Mouse (Mus musculus): Measurements from ENCODE around the gene Tmem167.
A peak's percentile ranks its signal among the peaks of the same experiment; 100 is the strongest.
"Not testable (repeated sequence)": the region's sequence is repeated elsewhere in the genome, so short reads cannot be mapped to it uniquely, and the experiment has no call there.

Gene Tmem167

DNA sequence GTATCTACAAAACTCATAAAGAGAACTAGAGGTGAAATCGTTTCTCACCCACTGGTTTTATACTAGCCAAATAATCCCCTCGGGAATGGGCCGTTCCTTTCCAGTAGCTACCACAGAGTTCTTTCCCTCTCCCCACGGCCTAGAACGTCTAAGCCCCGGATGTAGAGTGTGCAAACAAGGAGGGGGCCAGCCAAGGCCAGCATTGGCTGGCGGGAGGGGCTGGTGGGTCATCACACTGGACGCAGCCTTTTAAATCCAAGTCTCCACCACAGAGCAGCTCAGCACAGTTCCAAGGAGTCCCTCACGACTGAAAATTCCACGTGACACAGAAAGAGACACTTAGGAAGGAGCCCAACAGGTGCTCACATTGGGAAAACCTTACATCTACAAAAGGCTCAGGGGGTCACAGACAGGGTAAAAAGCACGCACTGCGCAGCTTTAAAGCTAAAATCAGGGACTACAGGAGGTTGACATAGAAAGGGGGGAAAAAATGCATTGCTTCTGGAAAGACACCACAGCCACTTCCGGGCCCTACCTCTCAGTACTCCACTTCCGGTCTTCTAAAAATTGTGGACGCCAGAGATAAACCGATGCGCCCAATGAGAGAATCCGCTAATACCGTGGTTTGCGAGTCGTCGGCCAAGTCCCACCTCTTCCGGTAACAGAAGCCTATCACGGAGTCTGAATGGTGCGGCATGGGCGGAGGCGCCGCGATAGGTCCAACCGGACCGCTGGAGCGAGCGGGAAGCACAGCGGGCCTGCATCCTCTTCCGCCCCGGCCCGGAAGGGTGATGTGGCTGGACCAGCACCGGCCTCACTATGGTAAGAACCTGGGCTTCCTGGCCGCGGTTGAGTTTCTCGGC, at the start of gene Tmem167, which contains the start of gene Xrcc4:
Tmem167 (plus strand) TSS at position 162 of the 863 bp plus-strand sequence.
Xrcc4 (minus strand) TSS at position 647 of the 863 bp plus-strand sequence.
- DNase-seq (ENCODE audit: low spot score in 2 of 2), result peak; percentile 87 to 96

DNA sequence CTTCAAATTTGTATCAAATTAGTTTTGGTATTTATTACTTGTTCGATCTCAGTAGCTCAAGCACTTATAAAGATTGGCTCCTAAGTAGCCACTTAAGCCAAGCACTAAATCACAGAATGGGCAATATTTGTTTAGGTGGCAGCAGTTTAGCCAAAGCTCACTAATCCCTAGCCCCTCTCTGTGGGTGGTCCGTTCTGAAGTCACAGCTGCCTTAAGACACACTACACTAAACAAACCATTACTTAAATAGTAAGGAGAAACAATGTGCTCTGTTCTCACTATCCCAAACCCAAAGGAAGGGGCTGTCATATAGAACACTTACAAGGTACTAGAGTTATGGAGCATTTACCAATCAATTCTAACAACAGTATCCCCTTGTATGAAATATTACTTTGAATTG, 49.3 kb upstream of the Tmem167 start:
- no peak for DNase-seq (ENCODE audit: low spot score in 2 of 2)

DNA sequence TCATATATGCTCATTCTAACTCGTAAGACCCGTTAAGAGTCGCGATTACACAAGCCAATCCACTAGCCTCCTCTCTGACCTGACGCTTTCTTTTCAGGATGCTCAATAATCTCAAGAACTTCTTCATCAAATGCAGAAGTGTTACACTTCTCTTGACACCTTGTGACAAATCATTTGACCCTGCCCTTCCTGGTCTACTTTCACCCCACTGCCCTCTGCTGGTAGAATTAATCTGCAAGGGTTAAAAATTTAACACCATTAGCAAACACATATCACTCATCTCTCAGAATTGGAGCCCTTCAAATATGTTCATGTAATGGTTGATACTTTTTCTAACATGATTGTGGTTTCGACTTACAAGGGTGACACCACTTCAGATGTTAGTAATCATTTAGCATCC, 37.2 kb upstream of the Tmem167 start:
- no peak for DNase-seq (ENCODE audit: low spot score in 2 of 2)

DNA sequence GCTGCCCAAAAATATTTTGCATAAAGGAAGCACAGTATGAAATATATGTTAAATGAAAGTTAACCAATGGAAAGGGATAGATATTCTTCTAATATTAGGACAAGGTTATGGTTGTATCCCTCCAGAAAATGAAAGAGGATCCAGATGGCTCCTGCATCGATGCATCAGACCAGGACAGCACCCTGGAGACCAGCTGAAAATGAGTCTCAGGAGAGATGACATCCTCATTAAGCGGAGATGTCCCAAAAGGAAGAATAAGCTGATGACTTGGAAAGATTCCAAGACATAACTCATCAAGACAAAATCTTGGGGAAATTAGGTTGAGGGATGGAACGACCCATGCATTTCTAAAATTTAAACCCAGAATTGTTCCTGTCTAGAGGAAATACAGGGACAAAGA, 36.5 kb upstream of the Tmem167 start:
- DNase-seq (ENCODE audit: low spot score in 2 of 2), result no peak

DNA sequence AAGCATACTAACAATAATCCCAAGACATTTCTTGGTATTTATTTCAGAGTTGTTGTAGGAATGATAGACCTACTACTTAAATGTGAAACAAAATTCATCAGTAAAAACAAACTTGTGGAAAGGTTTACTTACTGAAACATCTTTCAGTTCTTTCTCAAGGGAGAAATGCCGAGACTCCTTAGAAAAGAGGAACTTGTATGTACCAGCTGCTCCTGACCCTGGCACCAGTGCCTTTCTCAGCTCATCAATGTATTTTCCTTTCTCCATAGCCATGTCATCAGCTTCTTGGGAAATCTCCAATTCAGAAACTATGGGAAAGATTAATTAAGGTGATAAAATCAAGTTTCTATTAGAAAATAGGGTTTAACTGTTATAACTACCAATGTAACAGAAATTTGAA, 27.0 kb upstream of the Tmem167 start:
- no peak for DNase-seq (ENCODE audit: low spot score in 2 of 2)

DNA sequence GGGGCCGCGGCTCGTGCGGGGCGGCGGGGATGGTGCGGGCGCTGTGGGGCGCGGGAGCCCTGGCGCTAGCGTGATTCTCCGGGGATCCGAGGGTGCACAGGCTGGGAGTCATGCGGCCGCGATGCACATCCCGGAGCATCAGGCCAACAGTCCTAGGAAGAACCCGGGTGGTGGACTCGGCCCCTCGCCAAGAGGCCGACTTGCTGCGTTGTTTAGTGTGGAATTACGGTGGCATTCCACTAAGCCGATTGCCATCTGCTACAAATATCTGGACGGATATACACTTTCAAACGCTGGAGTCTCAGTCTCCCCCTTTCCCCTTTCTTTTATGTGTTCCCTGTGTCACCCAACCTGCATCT, 881 bp downstream of the Tmem167 start:
- DNase-seq (ENCODE audit: low spot score in 2 of 2), result no peak

DNA sequence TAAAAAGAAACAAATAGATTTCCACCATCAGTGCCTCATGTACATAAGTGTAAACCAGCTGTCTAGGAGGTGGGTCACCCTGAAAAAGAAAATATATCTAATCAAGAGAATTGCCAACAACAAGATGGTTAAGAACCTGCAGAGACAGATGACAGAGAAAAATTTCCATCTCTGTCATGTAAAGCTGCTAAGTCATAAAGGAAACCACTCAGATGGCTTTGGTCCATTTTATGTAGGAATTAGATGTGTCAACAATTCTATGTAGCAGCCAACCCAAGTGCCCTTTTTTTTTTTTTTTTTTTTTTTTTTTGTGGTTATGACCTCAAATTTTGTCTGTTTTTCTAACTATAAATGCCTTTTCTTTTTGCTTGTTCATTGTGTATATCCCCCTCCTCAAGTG, 12.6 kb downstream of the Tmem167 start:
- DNase-seq (ENCODE audit: low spot score in 2 of 2), result no peak

DNA sequence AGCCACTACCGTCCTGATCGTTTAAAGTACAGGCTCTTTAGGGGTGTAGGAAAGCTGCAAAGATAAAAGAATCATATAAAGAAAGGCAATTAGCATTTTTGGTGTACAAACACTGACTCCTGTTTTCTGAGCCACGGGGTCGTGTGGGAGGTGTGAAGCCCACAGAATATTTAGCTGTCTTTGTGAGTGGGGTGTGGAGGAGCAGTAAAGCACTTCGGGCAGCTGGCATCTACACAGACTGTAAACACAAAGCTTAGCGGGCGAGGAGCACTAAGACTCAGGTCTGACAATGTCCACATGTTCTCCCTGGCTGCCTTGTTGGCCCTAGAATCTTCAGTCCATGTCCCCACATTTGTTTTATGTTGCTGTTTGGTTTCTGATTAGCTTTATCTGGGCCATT, 17.2 kb downstream of the Tmem167 start:
- no peak for DNase-seq (ENCODE audit: low spot score in 2 of 2)

DNA sequence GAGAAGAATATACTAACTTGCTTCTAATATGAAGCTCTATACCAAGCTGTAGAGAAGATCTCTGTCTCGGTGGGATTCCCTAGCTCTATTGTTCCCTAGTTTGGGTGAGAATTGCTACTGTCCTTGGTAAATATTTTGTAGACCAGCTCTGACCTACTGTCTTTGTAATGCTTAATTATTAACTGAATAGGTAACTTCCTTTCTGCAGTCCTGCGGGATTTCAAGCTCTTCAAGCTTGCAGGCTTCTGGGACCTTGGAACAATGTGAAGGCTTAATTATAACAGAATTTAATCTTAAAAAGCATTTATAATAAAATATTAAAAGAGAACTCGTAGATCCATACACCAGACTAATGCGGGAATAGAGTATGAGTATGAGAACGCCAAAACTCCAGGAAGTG, 19.8 kb downstream of the Tmem167 start:
- DNase-seq (ENCODE audit: low spot score in 2 of 2), result not testable (repeated sequence)

DNA sequence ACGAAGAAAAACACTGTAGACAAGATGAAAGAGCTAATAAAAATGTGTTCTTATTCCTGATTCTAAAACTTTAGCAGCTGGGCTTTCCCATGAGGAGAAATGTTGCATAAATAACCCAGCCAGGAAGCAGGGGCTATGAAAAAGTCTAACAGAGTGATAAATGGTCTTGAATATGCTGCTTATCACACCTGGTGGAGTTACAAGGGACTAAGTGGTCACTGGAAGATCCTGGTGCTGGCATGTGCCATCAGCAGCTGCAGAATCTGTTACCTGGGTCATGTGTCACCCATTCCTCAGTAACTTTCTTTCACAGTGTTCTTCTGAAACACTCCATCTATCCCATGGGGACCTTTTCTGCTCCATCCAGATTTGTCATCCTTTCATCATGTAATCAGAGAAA, 22.8 kb downstream of the Tmem167 start:
- no peak for DNase-seq (ENCODE audit: low spot score in 2 of 2)

DNA sequence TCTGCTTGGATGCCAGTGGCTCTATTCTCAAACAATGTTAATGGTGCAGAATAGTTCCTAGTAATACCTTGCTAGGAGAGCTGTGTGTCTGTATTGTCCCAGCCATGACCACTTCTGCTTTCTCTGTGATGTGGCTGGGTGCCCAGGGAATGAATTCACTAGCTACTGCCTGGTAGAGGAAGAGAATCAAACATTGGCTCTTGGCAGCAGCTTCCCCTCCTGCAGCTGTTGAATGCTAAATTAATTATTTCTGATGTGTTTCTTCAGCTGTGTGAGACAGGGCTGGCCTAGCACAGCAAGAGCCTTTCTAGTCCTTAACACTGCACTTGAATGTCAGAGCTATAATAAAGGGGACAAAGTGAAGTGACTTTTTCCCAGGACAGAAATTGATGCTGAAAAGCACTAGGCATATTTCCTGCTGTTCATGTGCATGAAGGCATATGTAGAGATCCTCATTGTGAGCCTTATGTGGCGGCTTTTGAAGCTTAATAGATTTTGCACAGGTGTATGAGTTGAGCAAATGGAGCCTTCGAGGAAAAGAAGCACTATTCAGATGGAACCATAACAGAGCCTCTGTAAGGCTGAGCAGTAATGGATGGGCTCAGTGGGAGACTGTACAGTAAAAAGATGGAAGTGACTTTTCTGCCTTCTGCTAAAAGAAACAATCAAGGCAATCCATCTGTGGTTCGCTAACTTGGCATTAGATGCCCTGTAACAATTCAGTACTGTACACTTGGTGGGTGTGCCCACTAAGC, 47.4 kb downstream of the Tmem167 start:
- DNase-seq (ENCODE audit: low spot score in 2 of 2), result no peak

DNA sequence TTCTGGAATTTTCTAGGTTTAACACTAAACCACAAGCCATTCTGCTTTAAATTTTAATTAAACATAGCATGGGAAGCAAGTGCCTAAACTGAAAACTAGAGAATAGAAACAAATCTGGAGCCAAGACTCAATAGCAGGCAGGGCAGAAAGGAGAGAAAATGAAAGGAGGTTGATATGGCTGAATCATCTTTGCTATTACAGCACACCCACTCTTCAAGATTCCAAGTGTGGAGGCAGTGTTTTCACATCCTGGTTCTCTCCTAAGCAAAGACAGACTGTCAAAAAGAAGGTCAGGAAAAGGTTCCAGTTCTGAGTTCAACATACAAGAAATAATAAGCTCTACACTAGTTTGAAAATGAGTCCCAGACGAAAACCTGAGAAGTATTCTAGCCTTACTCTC, 52.8 kb downstream of the Tmem167 start:
- DNase-seq (ENCODE audit: low spot score in 2 of 2), result no peak

DNA sequence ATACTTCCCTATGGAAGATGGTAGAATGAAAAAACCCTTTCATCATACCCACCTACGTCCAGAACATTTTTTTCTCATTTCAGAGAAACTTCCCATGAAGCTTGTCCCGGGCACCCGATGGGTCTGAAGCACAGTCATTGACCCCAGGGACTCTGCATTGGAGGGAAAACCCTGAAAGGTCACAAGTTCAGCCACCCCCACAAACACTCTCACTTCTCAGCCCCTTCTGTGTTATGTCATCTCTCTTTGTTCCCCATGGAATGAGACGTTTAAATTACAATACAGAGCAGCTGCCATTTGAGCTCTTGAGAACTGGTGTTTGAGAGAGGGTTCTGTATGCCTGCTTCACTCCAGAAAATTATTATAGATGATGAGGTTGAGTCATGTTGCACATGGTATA, 54.3 kb downstream of the Tmem167 start:
- DNase-seq (ENCODE audit: low spot score in 2 of 2), result no peak

DNA sequence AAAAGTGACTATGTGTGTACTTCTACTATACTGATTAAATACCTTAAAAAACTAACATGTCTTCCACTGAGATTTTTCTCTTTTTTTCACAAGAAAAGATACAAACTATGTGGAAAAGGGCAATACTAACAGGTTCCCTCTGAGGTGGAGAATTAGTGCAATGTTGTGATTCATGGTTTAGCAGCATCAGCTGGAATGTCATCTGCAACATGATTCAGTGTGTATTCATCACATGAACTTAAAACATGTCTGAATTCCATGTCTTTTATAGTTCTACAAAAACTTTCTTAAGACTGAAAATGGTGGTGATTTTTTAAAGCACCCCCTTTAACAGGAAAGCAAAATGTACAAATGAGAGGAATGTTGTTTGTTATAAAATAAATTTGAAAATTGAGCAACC, 63.0 kb downstream of the Tmem167 start:
- DNase-seq (ENCODE audit: low spot score in 2 of 2), result no peak

DNA sequence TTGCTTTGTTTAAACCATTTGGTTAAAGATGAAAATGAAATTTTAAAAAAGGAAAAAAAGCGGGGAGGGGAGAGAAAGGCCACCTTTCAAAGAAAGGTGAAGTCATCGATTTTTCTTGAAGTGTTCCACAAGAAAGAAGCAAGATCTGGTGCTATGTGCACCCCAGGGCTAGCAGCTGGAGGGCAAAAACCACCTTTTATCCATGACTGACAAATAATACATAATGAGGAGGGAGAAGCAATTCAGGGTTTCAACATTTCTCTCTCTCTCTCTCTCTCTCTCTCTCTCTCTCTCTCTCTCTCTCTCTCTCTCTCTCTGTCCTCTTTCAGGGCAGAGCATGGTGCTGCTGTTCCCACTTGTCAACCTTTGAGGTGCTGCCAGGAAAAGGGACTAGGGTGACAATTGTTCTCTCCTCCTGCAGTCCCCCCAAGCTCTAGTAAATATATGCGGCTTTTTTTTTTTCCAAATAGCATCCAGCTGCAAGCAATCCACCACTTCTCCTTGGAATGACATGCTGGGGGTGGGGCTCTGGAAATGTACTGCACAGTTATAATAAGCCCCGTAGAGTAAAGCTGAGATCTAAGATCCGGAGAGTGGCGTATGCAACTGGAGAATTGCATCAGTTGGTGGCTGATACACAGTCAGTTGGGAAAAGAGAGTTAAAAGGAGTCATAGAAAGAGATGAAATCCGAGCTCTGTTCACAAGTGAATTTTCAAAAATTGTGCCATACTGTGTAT, 63.8 kb downstream of the Tmem167 start:
- DNase-seq (ENCODE audit: low spot score in 2 of 2), result no peak

DNA sequence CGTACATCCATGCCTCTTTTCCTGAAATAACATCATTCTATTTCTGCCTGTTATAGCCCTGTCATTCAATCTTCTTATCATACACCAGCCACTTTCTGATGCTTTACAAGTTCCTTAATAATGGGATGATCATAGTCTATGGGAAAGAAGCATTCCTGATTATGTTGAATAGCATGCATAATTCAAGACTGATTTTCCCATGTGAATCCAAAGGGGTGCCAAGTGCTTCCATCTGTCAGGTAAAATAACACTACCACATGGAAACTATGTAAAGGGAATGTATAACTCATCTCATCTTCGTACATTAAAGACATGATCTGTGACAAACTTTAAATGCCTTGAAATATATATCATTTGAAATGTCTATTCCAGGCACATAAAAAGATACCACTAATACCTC, 75.2 kb downstream of the Tmem167 start:
- DNase-seq (ENCODE audit: low spot score in 2 of 2), result no peak

DNA sequence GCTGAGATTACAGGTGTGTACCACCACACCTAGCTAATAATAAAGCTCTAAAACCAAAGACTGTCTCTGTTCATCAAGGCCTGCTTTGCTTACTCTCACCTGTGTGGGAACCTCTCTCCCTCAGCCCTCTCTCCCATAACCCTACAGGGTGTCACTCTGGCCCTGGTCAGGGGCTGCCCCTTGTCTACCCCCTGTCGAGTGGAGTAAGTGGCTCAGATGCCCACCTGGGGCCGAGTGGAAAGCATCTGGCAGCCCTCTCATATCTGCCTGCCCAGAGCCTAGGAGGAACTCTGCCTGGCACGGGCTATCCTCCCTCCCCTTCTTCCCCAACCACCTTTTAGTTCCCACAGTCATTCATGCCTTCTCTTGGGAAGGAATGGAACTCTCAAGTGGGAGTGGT, 78.1 kb downstream of the Tmem167 start:
- DNase-seq (ENCODE audit: low spot score in 2 of 2), result no peak

DNA sequence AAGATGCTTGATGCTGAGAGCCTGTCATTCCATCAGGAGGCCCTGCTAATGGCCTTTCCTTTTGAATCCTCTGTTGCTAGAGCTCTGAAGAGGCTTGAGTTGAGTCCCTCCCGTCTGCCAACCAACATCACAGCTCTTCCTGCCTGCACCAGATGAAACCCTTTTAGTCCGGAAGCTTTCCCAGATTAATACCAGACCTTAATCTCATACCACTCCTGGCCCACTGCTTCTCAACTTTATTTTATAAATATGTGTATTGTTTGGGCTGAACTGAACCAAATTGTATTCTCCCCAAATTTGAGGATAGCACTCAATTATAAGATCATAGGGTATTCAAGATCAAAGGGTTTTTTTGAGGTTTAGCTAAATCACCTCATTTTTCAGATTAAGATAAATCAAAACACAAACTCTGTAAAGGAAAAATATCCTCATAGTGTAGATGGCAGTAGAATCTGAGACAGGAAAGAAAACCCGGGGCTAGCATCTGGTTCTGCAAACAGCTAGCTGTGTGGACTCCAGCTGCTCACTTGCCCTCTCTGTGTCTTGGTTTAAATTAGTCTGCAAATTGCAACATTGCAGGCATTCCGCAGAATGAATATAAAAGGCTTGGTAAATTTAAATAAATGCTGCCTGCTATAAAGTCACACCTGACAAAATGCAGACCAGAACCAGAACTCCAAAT, 81.3 kb downstream of the Tmem167 start:
- no peak for DNase-seq (ENCODE audit: low spot score in 2 of 2)

DNA sequence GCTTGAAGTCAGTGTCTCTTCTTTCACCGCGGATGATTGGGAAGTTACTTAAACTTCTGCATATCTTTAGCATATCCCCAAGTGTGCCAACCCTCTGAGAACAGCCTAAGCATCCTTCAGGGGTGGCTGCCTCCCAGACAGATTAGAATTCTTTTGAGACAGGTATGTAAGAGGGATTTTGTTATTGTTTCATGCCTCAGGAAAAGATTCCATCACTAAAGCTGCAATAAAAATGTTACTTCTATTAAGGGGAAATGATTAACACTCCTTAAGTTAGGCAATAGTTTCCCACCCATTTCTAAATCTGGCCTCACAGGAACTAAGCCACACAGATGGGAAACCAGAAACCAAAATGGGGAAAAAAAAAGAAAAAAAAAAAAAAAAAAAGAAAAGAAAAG, 81.9 kb downstream of the Tmem167 start:
- DNase-seq (ENCODE audit: low spot score in 2 of 2), result no peak

DNA sequence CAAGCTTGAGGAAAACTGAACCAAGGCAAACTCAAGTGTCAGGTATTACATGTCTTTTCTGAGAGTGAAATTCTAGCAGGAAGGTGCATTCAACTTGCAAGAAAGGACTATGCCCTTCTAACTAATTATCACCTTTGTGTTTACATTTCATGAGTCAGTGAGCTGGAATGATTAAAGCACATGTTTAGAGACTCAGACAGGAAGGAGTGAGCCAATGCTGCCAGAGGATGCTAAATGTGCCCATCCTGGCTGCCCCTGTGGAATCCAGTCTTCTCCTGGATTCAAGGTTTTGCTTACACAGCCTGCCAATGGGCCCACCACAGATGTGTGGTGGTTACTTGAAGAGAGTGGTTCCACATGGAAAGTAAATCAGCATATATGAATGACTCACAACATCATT, 82.5 kb downstream of the Tmem167 start:
- no peak for DNase-seq (ENCODE audit: low spot score in 2 of 2)

DNA sequence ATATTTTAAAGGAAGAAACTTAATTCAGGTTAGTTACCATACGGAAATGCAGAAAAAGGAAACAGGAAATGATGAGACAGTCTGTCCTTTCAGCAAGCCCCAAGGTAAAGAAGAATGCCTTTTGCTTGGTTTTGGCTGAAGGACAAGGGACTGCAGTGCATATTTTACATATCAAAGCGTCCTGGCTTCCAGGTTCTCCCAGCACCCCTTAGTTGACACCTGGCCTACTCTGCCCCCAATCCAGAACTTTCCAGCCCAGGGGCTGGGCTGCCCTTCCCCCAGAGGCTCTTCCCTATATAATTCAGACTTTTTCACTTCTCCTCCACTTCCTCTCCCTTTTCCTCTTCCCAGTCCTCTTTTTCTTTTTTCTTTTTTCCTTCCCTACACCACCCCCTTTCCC, 86.7 kb downstream of the Tmem167 start:
- no peak for DNase-seq (ENCODE audit: low spot score in 2 of 2)

DNA sequence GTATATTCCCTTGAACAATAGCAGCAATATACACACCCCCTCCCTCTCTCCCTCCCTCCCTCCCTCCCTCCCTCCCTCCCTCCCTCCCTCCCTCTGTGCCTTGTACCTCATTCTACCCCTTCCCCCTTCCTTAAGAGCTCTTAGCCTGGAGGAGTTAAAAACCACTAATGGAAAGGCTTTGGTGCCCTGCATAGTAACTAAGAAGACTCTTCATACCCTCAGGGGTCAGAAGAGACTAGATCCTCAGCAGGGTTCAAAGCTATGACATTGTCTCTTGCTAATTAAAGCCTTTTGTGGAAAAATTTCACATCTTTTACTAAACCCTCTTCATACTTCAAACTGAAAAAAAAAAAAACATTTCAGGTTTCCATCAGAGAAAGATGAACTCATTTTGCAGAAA, 93.3 kb downstream of the Tmem167 start:
- no peak for DNase-seq (ENCODE audit: low spot score in 2 of 2)
